Mouse (Mus musculus): ENCODE data around the gene Rrp1b. TPM values are rescaled to one million over a fixed set of nuclear protein-coding genes. Genes with fewer than 3 reads are reported as not detected.

Gene Rrp1b
- 10 to 100 TPM in 1 of 2 experiments, 1 to 10 TPM in 1; 9.6 to 17.7 TPM for polyA plus RNA-seq (2012; fragmentation: generic; extraction: Trizol)

DNA sequence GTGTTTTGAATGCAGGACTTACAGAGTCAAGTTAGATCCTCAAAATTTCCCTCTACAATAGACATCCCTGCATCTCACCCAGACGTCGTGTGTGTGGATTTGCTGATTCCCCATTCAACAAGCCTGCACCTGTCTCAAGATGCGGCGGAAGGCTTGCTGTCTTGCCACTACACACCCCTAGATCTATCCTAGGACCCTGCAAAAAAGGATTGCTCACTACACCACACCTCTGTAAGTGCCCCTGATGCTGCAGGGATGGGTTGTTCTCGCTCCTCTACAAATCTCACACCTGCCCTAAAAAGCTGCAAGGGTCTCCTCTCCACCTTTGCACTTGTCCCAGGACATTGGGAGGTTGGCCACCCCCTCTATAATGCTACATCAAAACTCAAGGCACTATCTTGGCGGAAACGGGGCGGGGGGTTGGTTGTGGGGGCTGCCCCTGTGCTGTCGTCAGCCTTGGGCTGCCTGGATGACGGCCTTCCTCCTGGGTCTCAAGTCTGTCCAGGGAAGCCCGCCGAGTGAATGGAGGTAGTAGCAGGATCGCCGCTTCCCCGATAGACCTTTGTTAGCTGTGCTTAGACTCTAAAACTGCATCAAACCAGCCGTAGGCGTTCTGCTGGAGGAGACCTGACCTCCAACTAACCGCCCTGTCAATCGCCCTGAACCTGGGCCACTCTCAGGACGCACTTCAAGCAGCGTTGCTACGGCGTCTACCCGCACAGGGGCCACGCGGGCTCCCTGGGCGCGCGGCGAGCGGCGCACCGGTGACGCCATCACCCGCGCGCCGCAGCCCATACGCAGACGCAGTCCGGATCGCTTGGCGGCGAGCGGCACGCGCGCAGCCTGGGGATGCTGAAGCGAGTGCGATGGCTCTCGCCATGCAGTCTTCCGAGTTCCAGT, at the start of gene Rrp1b, which contains the start of gene Hsf2bp:
Gene Rrp1b (plus strand): TSS at position 492 of the 900 bp plus-strand sequence.
Gene Hsf2bp (minus strand): TSS at position 741 of the 900 bp plus-strand sequence.

Other genes starting within 250 kb of the Rrp1b start
- 10 to 100 TPM in 1 of 2 experiments, 1 to 10 TPM in 1; 1.9 to 24.5 TPM for gene Sik1, start 180.3 kb upstream of the Rrp1b start, polyA plus RNA-seq (2012; fragmentation: generic; extraction: Trizol)
- gene Hsf2bp, start 249 bp downstream of the Rrp1b start, polyA plus RNA-seq (2012; fragmentation: generic; extraction: Trizol) = 1 to 10 TPM in 1 of 2 experiments, under 1 TPM in 1; 0.18 to 1.3 TPM
- gene Notch3, start 130.8 kb downstream of the Rrp1b start, polyA plus RNA-seq (2012; fragmentation: generic; extraction: Trizol) = 10 to 100 TPM in 1 of 2 experiments, under 1 TPM in 1; 0.26 to 20.7 TPM
- gene Ephx3, start 153.4 kb downstream of the Rrp1b start, polyA plus RNA-seq (2012; fragmentation: generic; extraction: Trizol) = under 1 TPM; 0.02 to 0.14 TPM
- gene Brd4, start 248.6 kb downstream of the Rrp1b start, polyA plus RNA-seq (2012; fragmentation: generic; extraction: Trizol) = 10 to 100 TPM; 35.0 to 86.0 TPM

All from C3H10T1/2 (cell line).